In genomic region chr2:33785596-33785995, GRCm38 (mm10) we compare ENCODE assay signal across 12 mouse cellular contexts.
A peak's percentile ranks its signal among the peaks of the same experiment; 100 is the strongest.
DNase-seq lines count a peak whose midpoint lies in the region; ATAC-seq lines count a peak whose summit lies in the region.
"Had no signal": no experiment of that assay in that cellular context is flagged by ENCODE, and none has a peak within 500 bp of the region (broad histone marks: within the 10 kb centered on the region; RNA-seq: fewer than 3 reads in every experiment).

No protein-coding gene starts in this region.

- ATAC-seq in forebrain, embryonic 11.5 days (replicated peaks; ENCODE audit: low FRiP score) = peak; percentile 77
- peak; percentile 57; the same call in 1 of the 2 replicates for ATAC-seq in neural tube, embryonic 14.5 days (ENCODE audit: low read depth)
- no peak for ATAC-seq in CD4-positive, CD25-positive, alpha-beta regulatory T cell, adult 4 months
- ATAC-seq in monocyte, adult 5-6 weeks (replicated peaks; ENCODE audit: insufficient number of reproducible peaks, low FRiP score, low TSS enrichment, poor library complexity, severe bottlenecking) = no peak
- ATAC-seq: activated CD4-positive, CD25-positive, alpha-beta regulatory T cell, adult 4 months had no signal

- H3K9ac ChIP-seq in forebrain, embryonic 11.5 days (ENCODE audit: low read length) = no peak overlapping the region
- peak overlapping the region; percentile 32; the same call in 1 of the 2 replicates for H3K9ac ChIP-seq in neural tube, embryonic 14.5 days (replicated peaks; ENCODE audit: low read depth, low read length)
- H3K9ac ChIP-seq: embryonic facial prominence, embryonic 13.5 days had no signal

- no peak overlapping the region for H3K4me2 ChIP-seq in forebrain, embryonic 11.5 days (ENCODE audit: low read depth, low read length, severe bottlenecking)
- H3K4me2 ChIP-seq in neural tube, embryonic 14.5 days (ENCODE audit: low read depth, low read length) = no peak overlapping the region
- H3K4me2 ChIP-seq: embryonic facial prominence, embryonic 13.5 days; liver, embryonic 11.5 days had no signal

- intact Hi-C loops in left cerebral cortex, postnatal 4 days (cut with DNase I) = no loop called here

- DNase-seq in left cerebral cortex, postnatal 4 days = peak; percentile 74
- DNase-seq in left cerebral cortex, adult 8-10 months (ENCODE audit: low spot score in 2 of 2) = no peak
- peak; percentile 81 for DNase-seq in forebrain, embryonic 11.5 days (ENCODE audit: low spot score)
- peak; percentile 69 to 74 for DNase-seq in layer of hippocampus, adult 8-10 months (ENCODE audit: low spot score in 2 of 2)
- DNase-seq in heart, embryonic 10.5 days (ENCODE audit: low spot score) = no peak
- DNase-seq: kidney, adult 2 months had no signal

- no peaks in the 10 kb centered on the region for H3K36me3 ChIP-seq in forebrain, embryonic 11.5 days (ENCODE audit: control insufficient read depth, insufficient read depth, low read length)
- H3K36me3 ChIP-seq in neural tube, embryonic 14.5 days (ENCODE audit: control insufficient read depth, insufficient read depth, low read length) = no peaks in the 10 kb centered on the region
- peaks cover 5% of the 10 kb centered on the region; the same call in 1 of the 2 replicates for H3K36me3 ChIP-seq in heart, embryonic 10.5 days

- whole genome bisulfite sequencing in forebrain, embryonic 11.5 days = 35% methylated on average over 13 of the region's 13 CpGs
- WGBS in neural tube, embryonic 14.5 days = 15% methylated on average over 13 of the region's 13 CpGs
- 58% methylated on average over 13 of the region's 13 CpGs for WGBS in heart, embryonic 10.5 days

- H3K4me1 ChIP-seq in forebrain, embryonic 11.5 days (replicated peaks; ENCODE audit: control insufficient read depth, insufficient read depth, low read length) = peaks cover 30% of the 10 kb centered on the region
- peaks cover 53% of the 10 kb centered on the region for H3K4me1 ChIP-seq in neural tube, embryonic 14.5 days (ENCODE audit: control insufficient read depth, insufficient read depth, low read length)
- peaks cover 26% of the 10 kb centered on the region for H3K4me1 ChIP-seq in heart, embryonic 10.5 days

- no peak overlapping the region for H3K4me3 ChIP-seq in forebrain, embryonic 11.5 days (ENCODE audit: low read depth, low read length)
- no peak overlapping the region for H3K4me3 ChIP-seq in neural tube, embryonic 14.5 days (ENCODE audit: low read depth, low read length)
- no peak overlapping the region for H3K4me3 ChIP-seq in heart, embryonic 10.5 days
- H3K4me3 ChIP-seq: embryonic facial prominence, embryonic 13.5 days had no signal

- H3K27ac ChIP-seq in forebrain, embryonic 11.5 days (ENCODE audit: low read depth, low read length) = peak overlapping the region; percentile 82
- H3K27ac ChIP-seq in neural tube, embryonic 14.5 days (ENCODE audit: low read depth, low read length) = peak overlapping the region; percentile 68
- H3K27ac ChIP-seq in heart, embryonic 10.5 days = no peak overlapping the region
- H3K27ac ChIP-seq: embryonic facial prominence, embryonic 13.5 days had no signal

- no peaks in the 10 kb centered on the region for H3K27me3 ChIP-seq in forebrain, embryonic 11.5 days (ENCODE audit: control insufficient read depth, insufficient read depth, low read length)
- H3K27me3 ChIP-seq in neural tube, embryonic 14.5 days (ENCODE audit: control insufficient read depth, insufficient read depth, low read length) = no peaks in the 10 kb centered on the region
- H3K27me3 ChIP-seq in heart, embryonic 10.5 days (ENCODE audit: insufficient read depth, poor library complexity, severe bottlenecking) = no peaks in the 10 kb centered on the region
- H3K27me3 ChIP-seq: embryonic facial prominence, embryonic 13.5 days had no signal

- H3K9me3 ChIP-seq in forebrain, embryonic 11.5 days (ENCODE audit: control insufficient read depth, low read length) = no peaks in the 10 kb centered on the region
- H3K9me3 ChIP-seq in neural tube, embryonic 14.5 days (ENCODE audit: control insufficient read depth, low read length) = no peaks in the 10 kb centered on the region
- no peaks in the 10 kb centered on the region for H3K9me3 ChIP-seq in heart, embryonic 10.5 days
- H3K9me3 ChIP-seq: embryonic facial prominence, embryonic 13.5 days had no signal

Comparison
In these comparisons a context has a peak if more than half of its experiments do, and no peak if none do; other contexts are left out.
1. DNase-seq: peak in left cerebral cortex, postnatal 4 days (single experiment), forebrain, embryonic 11.5 days (single experiment) and layer of hippocampus, adult 8-10 months (2 of 2); none in left cerebral cortex, adult 8-10 months (0 of 2) and heart, embryonic 10.5 days (single experiment).
2. ATAC-seq: peak in forebrain, embryonic 11.5 days (single experiment) and neural tube, embryonic 14.5 days (single experiment); none in CD4-positive, CD25-positive, alpha-beta regulatory T cell, adult 4 months (single experiment) and monocyte, adult 5-6 weeks (single experiment).